Mouse (Mus musculus): ENCODE results near the gene Rph3a. TPM values are rescaled to one million over a fixed set of nuclear protein-coding genes. Genes with fewer than 3 reads are reported as not detected.
"Not testable (repeated sequence)": the region's sequence is repeated elsewhere in the genome, so short reads cannot be mapped to it uniquely, and the experiment has no call there.

The Rph3a gene
- polyA plus RNA-seq, 1 experiment, result not detected

DNA sequence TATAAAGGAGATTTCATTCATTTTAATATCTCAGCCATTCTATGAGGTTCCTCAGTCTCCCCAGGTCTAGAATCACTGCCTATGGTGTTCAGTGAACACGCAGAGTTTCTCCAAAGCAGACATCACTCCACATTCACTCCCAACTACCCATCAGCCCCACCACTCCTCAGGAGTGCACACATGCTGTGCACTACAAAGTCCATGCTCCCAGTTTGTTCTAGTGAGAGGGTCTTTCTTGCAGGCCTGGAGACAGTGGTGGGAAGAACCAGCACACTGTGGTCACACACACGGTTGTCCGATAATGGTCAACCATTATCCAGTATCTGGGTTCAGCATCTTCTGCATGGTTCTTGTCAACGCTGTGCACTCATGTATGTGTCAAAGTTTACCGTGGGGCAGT is 107.8 kb downstream of the Rph3a start:
- Histone ChIP-seq H3K36me3 (ENCODE audit: control insufficient read depth) (no peaks in the 10 kb centered on the region), H3K4me1 (ENCODE audit: control insufficient read depth) (no peaks in the 10 kb centered on the region), H3K27me3 (ENCODE audit: control insufficient read depth) (no peaks in the 10 kb centered on the region), H3K9me3 (ENCODE audit: control insufficient read depth, low read length) (no peaks in the 10 kb centered on the region), H3K4me3 (replicated peaks) (no peak overlapping the region)
- no peak for TF ChIP-seq TAL1 (IDR thresholded peaks at IDR 0.05; ENCODE audit: low read length)
- no peak for TF ChIP-seq GATA1 (IDR thresholded peaks at IDR 0.05; ENCODE audit: low read length)

DNA sequence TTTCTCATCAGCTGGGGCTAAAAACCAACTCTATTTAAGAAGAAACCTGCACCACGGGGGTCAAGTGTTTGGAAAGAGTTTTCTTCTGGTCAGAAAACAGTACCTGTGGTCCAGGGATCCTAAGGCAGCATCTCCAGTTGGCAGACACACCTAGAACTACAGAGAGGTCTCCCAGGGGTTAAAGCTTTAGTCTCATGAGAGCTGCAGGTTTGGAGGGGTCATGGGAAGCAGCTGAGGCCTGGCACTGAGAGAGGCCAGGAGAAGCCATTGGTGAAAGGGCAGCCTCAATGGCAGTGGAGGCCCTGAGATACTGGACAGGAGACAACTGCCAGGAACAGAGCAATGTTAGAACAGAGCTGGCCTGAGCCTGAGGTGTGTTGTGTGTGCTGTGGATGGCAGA is 109.2 kb downstream of the Rph3a start:
- no peaks in the 10 kb centered on the region for H3K36me3 ChIP-seq (ENCODE audit: control insufficient read depth)
- H3K4me1 ChIP-seq (ENCODE audit: control insufficient read depth), result no peaks in the 10 kb centered on the region
- TF ChIP-seq GATA1 (IDR thresholded peaks at IDR 0.05; ENCODE audit: low read length) (no peak), TAL1 (IDR thresholded peaks at IDR 0.05; ENCODE audit: low read length) (no peak)
- no peak overlapping the region for H3K4me3 ChIP-seq (replicated peaks)
- no peaks in the 10 kb centered on the region for H3K9me3 ChIP-seq (ENCODE audit: control insufficient read depth, low read length)
- no peaks in the 10 kb centered on the region for H3K27me3 ChIP-seq (ENCODE audit: control insufficient read depth)

DNA sequence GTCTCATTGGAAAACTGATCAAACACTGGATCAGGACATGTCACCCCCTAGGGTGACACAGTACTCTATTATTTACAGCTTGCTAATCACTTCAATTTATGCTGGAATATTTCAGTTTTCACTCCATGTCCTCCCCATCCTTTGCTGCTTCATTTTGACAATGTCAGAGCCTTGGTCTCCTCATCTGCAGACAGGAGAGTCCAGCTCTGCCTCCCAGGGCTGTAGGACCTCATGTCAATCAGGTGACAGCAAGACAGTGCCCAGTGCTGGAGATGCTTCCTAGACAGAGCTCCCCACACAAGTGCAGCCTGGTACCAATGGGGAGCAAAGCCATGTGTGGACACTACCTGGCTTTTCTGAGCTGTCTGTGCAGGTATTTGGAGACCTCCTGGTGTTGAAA is 111.2 kb downstream of the Rph3a start:
- Histone ChIP-seq H3K4me3 (replicated peaks) (no peak overlapping the region), H3K27me3 (ENCODE audit: control insufficient read depth) (no peaks in the 10 kb centered on the region), H3K36me3 (ENCODE audit: control insufficient read depth) (no peaks in the 10 kb centered on the region), H3K9me3 (ENCODE audit: control insufficient read depth, low read length) (no peaks in the 10 kb centered on the region), H3K4me1 (ENCODE audit: control insufficient read depth) (no peaks in the 10 kb centered on the region)
- TF ChIP-seq GATA1 (IDR thresholded peaks at IDR 0.05; ENCODE audit: low read length) (no peak), TAL1 (IDR thresholded peaks at IDR 0.05; ENCODE audit: low read length) (no peak)

DNA sequence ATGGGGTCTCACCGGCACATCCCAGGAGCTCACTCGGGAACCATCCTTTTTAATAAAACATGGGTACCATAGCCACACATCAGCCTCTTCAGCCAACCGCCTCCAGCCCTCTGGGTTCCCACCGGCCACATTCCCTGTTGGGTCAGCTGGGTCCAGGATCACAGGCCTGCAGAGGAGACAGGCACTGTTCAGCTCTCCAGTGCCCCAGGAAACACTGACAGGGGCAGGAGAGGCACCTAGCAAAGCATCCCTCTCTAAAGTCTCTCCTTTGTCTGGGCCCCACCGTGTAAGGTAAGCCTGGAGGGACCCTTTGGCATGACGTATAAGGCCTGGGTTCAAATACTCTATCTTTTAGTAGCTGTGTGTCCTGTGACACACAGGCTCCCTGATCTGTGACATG is 111.6 kb downstream of the Rph3a start:
- Histone ChIP-seq H3K9me3 (ENCODE audit: control insufficient read depth, low read length) (no peaks in the 10 kb centered on the region), H3K36me3 (ENCODE audit: control insufficient read depth) (no peaks in the 10 kb centered on the region), H3K4me3 (replicated peaks) (no peak overlapping the region), H3K27me3 (ENCODE audit: control insufficient read depth) (no peaks in the 10 kb centered on the region), H3K4me1 (ENCODE audit: control insufficient read depth) (no peaks in the 10 kb centered on the region)
- no peak for TF ChIP-seq GATA1 (IDR thresholded peaks at IDR 0.05; ENCODE audit: low read length)
- TF ChIP-seq TAL1 (IDR thresholded peaks at IDR 0.05; ENCODE audit: low read length), result no peak

DNA sequence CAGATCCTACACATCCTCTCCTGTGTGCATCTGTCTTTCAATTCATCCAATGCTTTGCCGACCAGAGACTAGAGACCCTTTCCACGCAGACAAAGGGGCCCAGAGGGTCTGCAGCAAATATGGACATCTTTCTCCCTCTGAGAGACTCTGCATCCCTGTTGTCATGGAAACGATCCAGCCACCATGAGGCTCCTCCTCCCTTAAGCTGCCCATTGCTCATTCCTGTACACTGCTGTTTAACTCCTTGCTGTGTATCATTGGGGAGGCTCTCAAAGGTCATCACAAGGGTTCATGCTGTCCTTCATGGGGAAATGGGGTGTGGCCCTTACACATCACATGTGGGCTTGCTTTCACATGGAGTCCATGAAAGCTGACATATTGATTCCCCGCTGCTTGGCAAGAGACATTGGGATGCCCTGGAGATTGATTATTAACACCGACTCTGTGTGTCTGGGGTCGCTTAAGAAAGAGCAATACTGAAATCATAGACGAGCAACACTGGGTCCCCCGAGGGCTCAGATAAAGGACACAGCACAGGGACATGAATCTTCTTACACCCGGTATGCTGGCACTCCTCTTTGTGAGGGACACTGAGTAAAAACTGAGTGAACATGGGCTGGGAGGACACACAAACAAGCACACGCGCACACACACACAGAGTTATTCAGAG is 114.5 kb downstream of the Rph3a start:
- TF ChIP-seq GATA1 (IDR thresholded peaks at IDR 0.05; ENCODE audit: low read length) (no peak), TAL1 (IDR thresholded peaks at IDR 0.05; ENCODE audit: low read length) (no peak)
- Histone ChIP-seq H3K27me3 (ENCODE audit: control insufficient read depth) (no peaks in the 10 kb centered on the region), H3K36me3 (ENCODE audit: control insufficient read depth) (no peaks in the 10 kb centered on the region), H3K9me3 (ENCODE audit: control insufficient read depth, low read length) (peaks cover 2% of the 10 kb centered on the region; the same call in 1 of the 2 replicates), H3K4me1 (ENCODE audit: control insufficient read depth) (no peaks in the 10 kb centered on the region), H3K4me3 (replicated peaks) (no peak overlapping the region)

DNA sequence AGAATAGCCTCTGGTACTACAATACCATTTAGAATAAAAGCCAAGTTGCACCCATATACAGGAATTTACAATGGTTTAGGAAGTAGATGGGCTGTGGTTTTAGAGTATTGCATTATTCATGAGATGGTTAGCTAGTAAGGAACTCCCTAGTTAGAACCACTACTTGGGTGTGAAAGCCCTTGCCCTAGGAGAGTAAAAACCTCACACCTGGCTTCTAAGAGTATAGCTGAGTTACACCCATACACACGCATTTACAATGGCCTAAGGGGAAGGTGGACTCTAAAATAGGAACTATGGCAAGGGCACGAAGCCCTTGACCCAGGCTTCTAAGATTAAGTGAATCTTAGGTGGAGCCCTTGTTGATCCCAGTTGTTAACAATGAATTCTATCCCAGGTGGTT is 115.2 kb downstream of the Rph3a start:
- H3K4me1 ChIP-seq (ENCODE audit: control insufficient read depth); H3K27me3 ChIP-seq (ENCODE audit: control insufficient read depth); H3K9me3 ChIP-seq (ENCODE audit: control insufficient read depth, low read length); H3K4me3 ChIP-seq (replicated peaks); H3K36me3 ChIP-seq (ENCODE audit: control insufficient read depth): not testable (repeated sequence)

DNA sequence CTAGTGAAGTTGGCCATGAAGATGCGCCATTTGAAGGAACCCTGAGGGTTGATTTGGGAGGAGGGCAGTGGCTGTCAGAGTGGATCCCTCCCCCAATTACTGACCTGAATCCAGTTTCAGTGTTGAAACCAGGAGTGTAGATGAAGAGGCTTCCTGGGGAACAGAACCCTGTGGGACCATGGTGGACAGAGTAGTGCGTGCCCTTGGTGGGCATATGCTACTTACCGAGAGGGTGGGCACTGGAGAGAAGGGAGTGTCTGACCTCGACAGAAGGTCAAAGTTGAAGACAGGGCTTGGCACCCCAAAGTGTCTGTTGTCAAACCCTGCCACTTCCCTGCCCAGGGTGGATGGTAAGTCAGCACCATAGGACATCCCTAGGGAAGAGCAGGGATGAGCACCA is 116.0 kb downstream of the Rph3a start:
- H3K4me3 ChIP-seq (replicated peaks); H3K4me1 ChIP-seq (ENCODE audit: control insufficient read depth); H3K27me3 ChIP-seq (ENCODE audit: control insufficient read depth); H3K36me3 ChIP-seq (ENCODE audit: control insufficient read depth); H3K9me3 ChIP-seq (ENCODE audit: control insufficient read depth, low read length): not testable (repeated sequence)

DNA sequence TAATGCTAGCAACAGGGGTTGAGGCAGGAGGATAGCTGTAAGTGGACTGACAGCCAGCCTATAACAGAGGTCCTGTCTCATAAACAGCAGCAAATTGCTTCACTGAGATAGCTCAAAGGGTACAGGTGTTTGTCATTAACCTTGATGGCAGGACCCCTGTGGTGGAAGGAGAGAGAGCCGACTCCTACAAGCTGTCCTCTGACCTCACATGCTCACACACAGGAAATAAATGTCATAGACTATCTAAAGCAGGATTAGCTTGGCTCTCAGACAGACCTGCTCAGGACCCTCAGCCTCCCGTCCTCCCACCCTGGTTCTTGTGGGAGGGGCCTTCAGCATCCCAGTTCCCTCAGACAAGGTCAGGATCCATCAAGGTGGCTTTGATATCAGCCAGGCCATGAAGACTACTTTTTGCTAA is 117.6 kb downstream of the Rph3a start:
- H3K4me3 ChIP-seq (replicated peaks), result no peak overlapping the region
- no peaks in the 10 kb centered on the region for H3K4me1 ChIP-seq (ENCODE audit: control insufficient read depth)
- H3K9me3 ChIP-seq (ENCODE audit: control insufficient read depth, low read length), result peaks cover 2% of the 10 kb centered on the region; the same call in 1 of the 2 replicates
- no peaks in the 10 kb centered on the region for H3K36me3 ChIP-seq (ENCODE audit: control insufficient read depth)
- H3K27me3 ChIP-seq (ENCODE audit: control insufficient read depth), result no peaks in the 10 kb centered on the region
- no peak for TF ChIP-seq TAL1 (IDR thresholded peaks at IDR 0.05; ENCODE audit: low read length)
- no peak for TF ChIP-seq GATA1 (IDR thresholded peaks at IDR 0.05; ENCODE audit: low read length)

DNA sequence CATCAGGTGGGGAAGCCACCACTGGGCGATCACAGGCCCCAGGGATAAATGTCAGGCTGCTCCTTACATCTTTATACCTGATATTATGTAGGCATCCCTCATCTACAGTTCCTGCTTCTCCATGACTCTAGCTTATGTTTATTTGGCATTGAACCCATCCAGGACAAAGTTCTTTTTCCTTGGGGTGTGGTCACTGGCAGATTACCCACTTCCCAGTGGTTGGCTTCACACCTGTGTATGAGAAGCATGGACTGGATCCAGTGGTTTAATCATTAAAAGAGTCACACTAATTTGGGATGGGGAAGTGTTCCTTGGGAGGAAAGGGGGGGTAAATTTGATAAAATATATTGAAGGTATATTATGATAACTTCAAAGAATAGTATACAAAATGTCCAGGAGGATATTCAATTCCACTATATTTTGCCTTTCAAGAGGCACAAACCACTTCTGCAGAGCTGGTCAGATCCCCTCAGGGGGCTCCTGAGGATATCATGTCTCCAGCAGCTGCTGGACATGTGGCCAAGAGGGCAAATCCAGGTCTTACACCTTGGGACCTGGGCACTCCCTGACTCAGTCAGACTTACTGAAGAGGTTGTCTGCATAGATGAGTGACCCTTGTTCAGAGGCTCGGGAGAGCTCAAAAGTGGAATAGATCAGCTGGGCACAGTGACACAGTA is 118.2 kb downstream of the Rph3a start:
- not testable (repeated sequence) for H3K36me3 ChIP-seq (ENCODE audit: control insufficient read depth); H3K4me3 ChIP-seq (replicated peaks); H3K27me3 ChIP-seq (ENCODE audit: control insufficient read depth); H3K4me1 ChIP-seq (ENCODE audit: control insufficient read depth); H3K9me3 ChIP-seq (ENCODE audit: control insufficient read depth, low read length)

DNA sequence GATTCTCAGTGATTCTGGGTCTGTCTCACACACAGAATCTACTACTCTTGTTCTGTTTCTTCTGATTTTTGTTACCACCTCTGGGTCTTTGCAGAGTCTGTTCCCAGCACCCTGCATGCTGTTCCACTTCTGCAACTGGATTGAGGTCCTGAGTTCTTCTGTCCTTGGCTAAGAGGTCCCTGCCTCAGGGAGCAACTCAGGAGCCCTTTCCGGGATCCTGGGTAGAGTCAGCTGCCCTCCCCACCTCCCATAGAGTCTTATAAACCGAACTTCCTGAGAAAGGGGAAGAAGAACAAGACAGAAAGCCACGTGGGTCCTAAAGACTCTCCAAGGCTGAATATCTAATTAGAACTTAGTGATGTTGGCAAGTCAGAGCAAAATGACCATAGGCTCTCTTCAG is 118.9 kb downstream of the Rph3a start:
- Histone ChIP-seq H3K27me3 (ENCODE audit: control insufficient read depth) (no peaks in the 10 kb centered on the region), H3K4me3 (replicated peaks) (no peak overlapping the region), H3K4me1 (ENCODE audit: control insufficient read depth) (no peaks in the 10 kb centered on the region), H3K9me3 (ENCODE audit: control insufficient read depth, low read length) (peaks cover 2% of the 10 kb centered on the region; the same call in 1 of the 2 replicates), H3K36me3 (ENCODE audit: control insufficient read depth) (no peaks in the 10 kb centered on the region)
- no peak for TF ChIP-seq TAL1 (IDR thresholded peaks at IDR 0.05; ENCODE audit: low read length)
- TF ChIP-seq GATA1 (IDR thresholded peaks at IDR 0.05; ENCODE audit: low read length), result no peak

Other genes with a start within 250 kb of the Rph3a start
- gene Oas3, start 232.4 kb downstream of the Rph3a start, polyA plus RNA-seq (2012), result 0.02 TPM in 2 replicates
- not detected in 2 replicates for gene Oas1e, start 214.6 kb downstream of the Rph3a start, polyA plus RNA-seq (2012)
- not detected in 2 replicates for gene Oas1c, start 197.6 kb downstream of the Rph3a start, polyA plus RNA-seq (2012)
- not detected in 2 replicates for gene Oas1f, start 162.7 kb downstream of the Rph3a start, polyA plus RNA-seq (2012)
- gene Oas1h, start 148.7 kb downstream of the Rph3a start, polyA plus RNA-seq (2012), result not detected in 2 replicates
- gene Oas1g, start 122.5 kb downstream of the Rph3a start, polyA plus RNA-seq (2012), result not detected in 2 replicates
- not detected in 2 replicates for gene Oas1a, start 102.6 kb downstream of the Rph3a start, polyA plus RNA-seq (2012)
- gene Oas1d, start 95.6 kb downstream of the Rph3a start, polyA plus RNA-seq (2012), result not detected in 2 replicates
- gene Ptpn11, start 181.3 kb upstream of the Rph3a start, polyA plus RNA-seq (2012), result 1.5 and 2.0 TPM in 2 replicates
- 24.9 and 56.7 TPM in 2 replicates for gene Rpl6, start 194.4 kb upstream of the Rph3a start, polyA plus RNA-seq (2012)
- gene Hectd4, start 210.1 kb upstream of the Rph3a start, polyA plus RNA-seq (2012), result 10.6 and 12.1 TPM in 2 replicates

Measured in erythroblast, embryonic 14.5 days (primary cell).